Mouse (Mus musculus): ENCODE results near the gene Bola2. TPM values are rescaled to one million over a fixed set of nuclear protein-coding genes. Genes with fewer than 3 reads are reported as not detected.

The Bola2 gene
- total and polyA plus RNA-seq, 3 experiments = 163 to 436 TPM; not detected in 1

- H3K4me1 ChIP-seq (ENCODE audit: control insufficient read depth in 1 of 2, insufficient read depth in 2 of 2, low read length in 2 of 2) = no peaks in the 10 kb centered on the region
- DNase-seq (ENCODE audit: low read depth, low spot score) = no peak
- H3K27me3 ChIP-seq (ENCODE audit: control insufficient read depth in 1 of 2, insufficient read depth in 2 of 2, low read length in 2 of 2) = no peaks in the 10 kb centered on the region
- H3K9ac ChIP-seq (ENCODE audit: control insufficient read depth, low read depth, low read length, poor library complexity, severe bottlenecking) = no peak overlapping the region
- no peak for TF ChIP-seq KAT2A (conservative IDR thresholded peaks at IDR 0.05; ENCODE audit: low read depth, low read length)
- TF ChIP-seq RCOR1 (IDR thresholded peaks at IDR 0.05; ENCODE audit: low read depth, low read length) = no peak
- no peak for TF ChIP-seq JUND (IDR thresholded peaks at IDR 0.05; ENCODE audit: low read depth, low read length)
- TF ChIP-seq NRF1 (IDR thresholded peaks at IDR 0.05; ENCODE audit: insufficient read depth, low read depth, low read length, poor library complexity, severe bottlenecking) = no peak
- TF ChIP-seq NELFE (IDR thresholded peaks at IDR 0.05; ENCODE audit: low read depth, low read length) = no peak
- no peaks in the 10 kb centered on the region for H3K79me2 ChIP-seq (ENCODE audit: control insufficient read depth, insufficient read depth, low read length, poor library complexity)
- peaks cover 0 to 13% of the 10 kb centered on the region in 2 experiments; a peak in 1 of 4 replicates for H3K36me3 ChIP-seq (ENCODE audit: control insufficient read depth in 1 of 2, insufficient read depth in 2 of 2, low read length in 2 of 2)
- no peaks in the 10 kb centered on the region for H3K9me3 ChIP-seq (replicated peaks; ENCODE audit: insufficient read depth, low read length)
- no peak overlapping the region for H3K27ac ChIP-seq (ENCODE audit: control insufficient read depth, low read depth, low read length)
- no peak overlapping the region for H3K4me3 ChIP-seq (ENCODE audit: control insufficient read depth in 1 of 2, insufficient read depth in 1 of 2, low read depth in 2 of 2, low read length in 2 of 2)
Measured at GRCm38 (mm10) chr7:126663646-126664045, 31.6 kb upstream of the Bola2 start.

GRCm38 (mm10) chr7:126665269-126665668 is 29.9 kb upstream of the Bola2 start:
- H3K27me3 ChIP-seq (ENCODE audit: control insufficient read depth in 1 of 2, insufficient read depth in 2 of 2, low read length in 2 of 2) = no peaks in the 10 kb centered on the region
- H3K4me3 ChIP-seq (ENCODE audit: control insufficient read depth in 1 of 2, insufficient read depth in 1 of 2, low read depth in 2 of 2, low read length in 2 of 2) = no peak overlapping the region
- no peak overlapping the region for H3K27ac ChIP-seq (ENCODE audit: control insufficient read depth, low read depth, low read length)
- no peaks in the 10 kb centered on the region for H3K9me3 ChIP-seq (replicated peaks; ENCODE audit: insufficient read depth, low read length)
- no peaks in the 10 kb centered on the region for H3K79me2 ChIP-seq (ENCODE audit: control insufficient read depth, insufficient read depth, low read length, poor library complexity)
- H3K36me3 ChIP-seq (ENCODE audit: control insufficient read depth in 1 of 2, insufficient read depth in 2 of 2, low read length in 2 of 2) = peaks cover 0 to 16% of the 10 kb centered on the region in 2 experiments; a peak in 2 of 4 replicates
- no peak for DNase-seq (ENCODE audit: low read depth, low spot score)
- H3K9ac ChIP-seq (ENCODE audit: control insufficient read depth, low read depth, low read length, poor library complexity, severe bottlenecking) = no peak overlapping the region
- no peaks in the 10 kb centered on the region for H3K4me1 ChIP-seq (ENCODE audit: control insufficient read depth in 1 of 2, insufficient read depth in 2 of 2, low read length in 2 of 2)
- no peak for TF ChIP-seq RCOR1 (IDR thresholded peaks at IDR 0.05; ENCODE audit: low read depth, low read length)
- no peak for TF ChIP-seq CHD2 (IDR thresholded peaks at IDR 0.05; ENCODE audit: low read length)
- no peak for TF ChIP-seq ZC3H11A (IDR thresholded peaks at IDR 0.05; ENCODE audit: low read depth, low read length)
- no peak for TF ChIP-seq MYC (IDR thresholded peaks at IDR 0.05; ENCODE audit: low read depth, low read length)
- no peak for TF ChIP-seq TCF12 (IDR thresholded peaks at IDR 0.05; ENCODE audit: low read depth, low read length)
- no peak for TF ChIP-seq JUND (IDR thresholded peaks at IDR 0.05; ENCODE audit: low read depth, low read length)
- no peak for TF ChIP-seq ETS1 (IDR thresholded peaks at IDR 0.05; ENCODE audit: low read depth, low read length)
- TF ChIP-seq RAD21 (IDR thresholded peaks at IDR 0.05; ENCODE audit: low read depth, low read length) = no peak
- no peak for TF ChIP-seq NRF1 (IDR thresholded peaks at IDR 0.05; ENCODE audit: insufficient read depth, low read depth, low read length, poor library complexity, severe bottlenecking)
- TF ChIP-seq SIN3A (IDR thresholded peaks at IDR 0.05; ENCODE audit: low read length) = no peak
- TF ChIP-seq MXI1 (IDR thresholded peaks at IDR 0.05; ENCODE audit: low read depth, low read length) = no peak
- no peak for TF ChIP-seq CHD1 (IDR thresholded peaks at IDR 0.05; ENCODE audit: low read depth, low read length)
- TF ChIP-seq CTCF (IDR thresholded peaks at IDR 0.05 in 2 of 3, conservative IDR thresholded peaks at IDR 0.05 in 1 of 3; ENCODE audit: control insufficient read depth in 1 of 3, insufficient read depth in 1 of 3, low read depth in 2 of 3, low read length in 3 of 3, poor library complexity in 1 of 3, severe bottlenecking in 1 of 3) = no peak

All from MEL (cell line).